Mouse (Mus musculus) myocyte (in vitro differentiated cells): ENCODE data around the gene R3hdm4.

ENCODE experiments used
- CEBPB ChIP-seq: IDR thresholded peaks from 2 replicates; pipeline ENCODE4 v1.6.1; 2011; ENCODE audit warnings: mild to moderate bottlenecking, moderate library complexity; ENCODE audit not compliant: poor library complexity, insufficient read depth, severe bottlenecking
- E2F4 ChIP-seq: IDR thresholded peaks from one replicate; pipeline ENCODE4 v1.6.1; 2011; ENCODE audit warnings: mild to moderate bottlenecking, control low read depth, moderate library complexity; ENCODE audit not compliant: insufficient read depth
- MAX ChIP-seq: IDR thresholded peaks from one replicate; pipeline ENCODE4 v1.6.1; 2011; ENCODE audit warnings: low read depth, mild to moderate bottlenecking, control low read depth
- MYOD1 ChIP-seq, 3 experiments: IDR thresholded peaks; one replicate each; pipeline ENCODE4 v1.6.1; 2011; ENCODE audit warnings: control low read depth in 2 of 3, low read depth in 2 of 3, mild to moderate bottlenecking in 2 of 3, moderate library complexity in 1 of 3; ENCODE audit not compliant: insufficient read length in 2 of 3, control insufficient read depth in 1 of 3
- MYOG ChIP-seq, 3 experiments: IDR thresholded peaks; one replicate each; pipeline ENCODE4 v1.6.1; 2011; ENCODE audit warnings: control low read depth in 2 of 3, low read depth in 2 of 3, mild to moderate bottlenecking in 2 of 3; ENCODE audit not compliant: insufficient read length in 2 of 3, control insufficient read depth in 1 of 3, insufficient read depth in 1 of 3
- POLR2A ChIP-seq: IDR thresholded peaks from one replicate; pipeline ENCODE4 v1.6.1; 2011; ENCODE audit warnings: low read depth, mild to moderate bottlenecking, control low read depth, moderate library complexity; ENCODE audit not compliant: insufficient read length
- POLR2AphosphoS2 ChIP-seq: IDR thresholded peaks from one replicate; pipeline ENCODE4 v1.6.1; 2011; ENCODE audit warnings: low read depth, control low read depth; ENCODE audit not compliant: insufficient read length
- TCF12 ChIP-seq: IDR thresholded peaks from one replicate; pipeline ENCODE4 v1.6.1; 2011; ENCODE audit warnings: mild to moderate bottlenecking, control low read depth; ENCODE audit not compliant: poor library complexity, insufficient read depth, severe bottlenecking
- TCF3 ChIP-seq: IDR thresholded peaks from one replicate; pipeline ENCODE4 v1.6.1; 2011; ENCODE audit warnings: low read depth, control low read depth; ENCODE audit not compliant: insufficient read length
- USF1 ChIP-seq: IDR thresholded peaks from one replicate; pipeline ENCODE4 v1.6.1; 2011; ENCODE audit warnings: low read depth, mild to moderate bottlenecking, control low read depth, moderate library complexity

GRCm38 (mm10) chr10:79966886-79967400 lies 45.9 kb upstream of the R3hdm4 start:
- TF ChIP-seq MAX (no peak), USF1 (no peak), POLR2A (no peak), E2F4 (no peak), TCF3 (no peak), MYOD1 (IDR thresholded peaks at IDR 0.05; ENCODE audit: control insufficient read depth in 1 of 3, insufficient read length in 2 of 3, low read depth in 2 of 3) (no peak), CEBPB (no peak), TCF12 (no peak), POLR2AphosphoS2 (no peak), MYOG (IDR thresholded peaks at IDR 0.05; ENCODE audit: control insufficient read depth in 1 of 3, insufficient read depth in 1 of 3, insufficient read length in 2 of 3, low read depth in 2 of 3) (no peak)
